Mouse (Mus musculus) B cell, adult 2 months (primary cell): ENCODE measurements around the gene Crygf.
"Not testable (repeated sequence)": the region's sequence is repeated elsewhere in the genome, so short reads cannot be mapped to it uniquely, and the experiment has no call there.

Source experiments
- DNase-seq, 2 experiments: peaks; one replicate each; pipeline ENCODE4 v3.0.0; 2022

The Crygf gene

DNA sequence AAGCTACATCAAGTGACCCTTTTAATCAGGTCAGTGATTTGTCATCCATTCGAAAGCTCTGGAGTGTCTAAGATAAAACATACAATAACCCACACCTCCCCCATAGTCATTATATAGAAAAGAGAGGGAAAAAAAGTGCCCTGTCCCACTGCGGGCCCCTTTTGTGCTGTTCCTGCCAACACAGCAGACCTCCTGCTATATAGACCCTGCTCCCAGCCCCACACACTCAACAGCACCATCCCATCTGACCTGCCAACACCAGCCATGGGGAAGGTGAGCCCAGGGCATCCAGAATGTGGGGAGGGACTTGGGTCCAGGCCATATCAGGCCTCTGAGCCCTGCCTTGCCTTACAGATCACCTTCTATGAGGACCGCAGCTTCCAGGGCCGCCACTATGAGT lies at the start of gene Crygf:
Gene Crygf, plus strand, starts transcription at position 227 of the 400 bp plus-strand sequence.
- DNase-seq = no peak

DNA sequence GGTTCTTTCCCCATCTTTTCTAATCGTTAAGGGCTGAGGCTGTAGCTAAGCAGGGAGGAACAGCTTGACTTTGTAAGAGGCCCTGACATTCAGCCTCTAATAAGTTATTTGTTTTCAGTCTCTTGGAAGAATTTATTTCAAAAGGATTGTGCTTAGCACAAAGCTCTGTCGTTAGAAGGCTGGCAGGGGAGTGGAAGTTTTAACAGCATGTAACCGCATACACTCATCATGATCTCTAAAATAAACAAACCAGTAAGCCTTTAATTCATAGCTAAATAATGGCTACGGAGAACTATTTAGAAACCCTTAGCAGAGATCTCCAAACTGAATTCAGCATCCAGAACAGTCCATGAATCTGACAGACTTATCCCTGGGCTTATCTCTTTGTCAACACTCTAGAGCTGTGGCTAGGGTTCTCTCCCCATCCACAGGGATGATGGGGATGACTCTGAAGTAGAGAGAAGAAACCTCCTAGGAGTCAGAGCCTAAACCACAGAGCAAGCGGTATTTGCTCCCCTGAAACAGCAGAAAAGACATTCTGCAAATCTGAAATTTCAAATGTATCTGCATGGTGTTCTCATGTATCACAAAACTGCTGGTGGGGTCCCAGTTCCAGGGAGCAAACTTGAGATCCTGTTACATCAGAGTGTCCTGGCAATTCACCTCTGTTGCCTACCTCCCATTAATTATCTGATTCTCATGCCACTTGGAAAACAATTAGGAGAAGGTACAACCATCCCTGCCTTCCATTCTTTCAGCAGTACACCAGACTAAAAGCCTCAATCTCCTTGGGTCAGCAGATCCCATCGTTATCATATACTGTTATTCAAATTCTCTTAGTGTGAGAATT lies 734 bp upstream of the Crygf start:
- DNase-seq = no peak

DNA sequence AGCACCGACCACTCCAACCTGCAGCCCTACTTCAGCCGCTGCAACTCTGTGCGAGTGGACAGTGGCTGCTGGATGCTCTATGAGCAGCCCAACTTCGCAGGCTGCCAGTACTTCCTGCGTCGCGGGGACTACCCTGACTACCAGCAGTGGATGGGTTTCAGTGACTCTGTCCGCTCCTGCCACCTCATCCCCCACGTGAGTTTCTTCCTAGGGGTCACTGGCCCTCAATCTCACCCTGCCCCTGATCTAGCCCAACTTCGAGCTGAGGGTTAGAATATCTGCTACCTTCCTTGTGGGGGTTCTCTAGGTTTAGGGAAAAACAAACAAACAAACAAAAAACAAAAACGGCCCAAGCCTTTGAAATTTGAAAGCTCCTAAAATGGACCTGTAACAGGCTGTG lies 376 bp downstream of the Crygf start:
- DNase-seq = not testable (repeated sequence)

DNA sequence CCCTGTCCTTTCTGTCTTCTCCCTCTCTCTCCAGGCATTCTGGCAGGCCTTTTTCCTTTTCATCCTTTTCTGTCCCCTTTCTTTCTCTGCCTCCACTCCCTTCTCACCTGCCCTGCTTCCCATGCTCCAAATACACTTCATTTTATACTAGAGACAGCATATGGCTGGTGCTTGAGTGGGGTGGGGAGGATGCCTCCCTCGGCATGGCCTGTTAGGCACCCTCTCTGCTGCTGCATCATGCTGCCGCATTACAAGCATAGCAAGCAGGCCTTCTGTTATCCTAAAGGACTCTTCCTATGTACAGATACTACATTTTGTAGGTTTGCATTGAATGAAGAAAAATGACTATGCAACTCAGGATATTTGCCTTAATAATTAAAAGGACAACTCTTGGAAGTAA lies 3.7 kb downstream of the Crygf start:
- DNase-seq = no peak

DNA sequence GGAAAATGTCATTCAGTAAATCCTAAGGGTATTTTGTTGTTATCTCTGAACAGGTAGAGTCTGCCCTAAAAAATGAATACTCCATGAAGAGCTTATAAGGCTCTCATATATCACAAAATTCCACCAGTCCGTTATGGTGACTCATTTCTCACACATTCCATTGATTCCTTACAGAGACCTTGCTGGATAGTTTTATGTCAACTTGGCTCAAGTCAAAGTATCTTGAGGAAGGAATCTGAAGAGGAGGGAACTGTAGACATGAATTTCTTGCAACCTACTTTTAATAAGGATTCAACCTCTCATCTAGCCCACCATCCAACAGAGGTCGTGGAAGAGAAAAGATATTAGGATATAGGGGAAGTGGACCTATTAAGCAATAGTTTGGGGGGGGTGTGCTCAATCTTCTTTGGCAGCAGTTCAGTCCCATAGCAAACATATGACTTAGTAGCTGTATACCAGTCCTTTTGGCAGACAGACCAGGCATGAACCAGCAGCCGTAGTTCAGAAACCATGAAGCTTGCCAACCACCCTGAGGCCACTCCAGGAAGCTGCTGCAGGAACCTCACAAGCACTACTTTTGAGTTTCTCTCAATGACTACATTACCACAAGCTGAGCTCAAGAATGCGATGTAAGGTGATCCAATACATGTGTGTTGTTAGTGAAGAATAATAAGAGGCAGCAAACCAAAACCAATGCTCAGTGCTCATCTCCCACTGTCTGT lies 5.9 kb downstream of the Crygf start:
- no peak for DNase-seq
